Mouse (Mus musculus): ENCODE measurements around the gene Retreg1.

DNA sequence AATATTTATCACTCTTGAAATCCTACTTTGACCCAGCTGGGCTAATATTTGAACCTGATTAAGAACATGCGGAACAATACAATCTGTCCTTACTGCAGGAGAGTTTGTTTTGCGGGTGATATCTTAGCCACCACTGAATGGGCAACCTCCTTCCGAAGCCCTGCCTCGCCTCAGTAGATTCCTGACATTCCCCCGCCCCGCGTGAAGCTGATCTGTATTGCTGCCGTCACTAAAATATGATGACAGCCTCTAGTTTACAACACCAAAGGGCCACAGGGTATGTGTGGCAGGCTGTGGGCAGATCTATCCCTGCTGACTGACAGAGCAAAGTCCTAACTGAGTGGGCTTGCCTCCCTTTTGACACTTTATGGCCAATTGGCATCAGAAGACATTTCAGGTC lies 102.2 kb downstream of the Retreg1 start:
- TF ChIP-seq CTCF (IDR thresholded peaks at IDR 0.05; ENCODE audit: borderline replicate concordance, insufficient read depth, low read length) (no peak), POLR2A (IDR thresholded peaks at IDR 0.05; ENCODE audit: low read depth, low read length) (no peak)
